Mouse (Mus musculus) small intestine, adult 2 months (tissue): Measurements from ENCODE around the gene Nav2. TPM values are rescaled to one million over a fixed set of nuclear protein-coding genes. Genes with fewer than 3 reads are reported as not detected.

Source experiments
- H3K27ac ChIP-seq: fragments of 200-500 bp; 2 replicates; pipeline ENCODE4 v1.5.1; 2012; ENCODE audit warnings: low read depth, low read length, control low read depth, inconsistent platforms; ENCODE audit not compliant: insufficient read depth
- H3K27me3 ChIP-seq: fragments of 200-500 bp; 2 replicates; pipeline ENCODE4 v1.6.1; 2012; ENCODE audit warnings: mild to moderate bottlenecking, moderate library complexity, low read length, inconsistent platforms; ENCODE audit not compliant: control insufficient read depth, insufficient read depth
- H3K36me3 ChIP-seq: fragments of 200-500 bp; 2 replicates; pipeline ENCODE4 v1.6.1; 2012; ENCODE audit warnings: mild to moderate bottlenecking, low read length, control low read depth, inconsistent platforms; ENCODE audit not compliant: control insufficient read depth, insufficient read depth
- H3K4me1 ChIP-seq: fragments of 200-500 bp; 2 replicates; pipeline ENCODE4 v1.6.1; 2012; ENCODE audit warnings: low read length, inconsistent platforms, mixed read lengths; ENCODE audit not compliant: control insufficient read depth, insufficient read depth, insufficient read length
- H3K4me3 ChIP-seq: fragments of 200-500 bp; 2 replicates; pipeline ENCODE4 v1.5.1; 2012; ENCODE audit warnings: low read depth, mild to moderate bottlenecking, control low read depth, inconsistent platforms, low read length, moderate library complexity
- CTCF ChIP-seq: fragments of 200-500 bp; IDR thresholded peaks from 2 replicates; pipeline ENCODE4 v1.5.1; 2012; ENCODE audit warnings: low read depth, mild to moderate bottlenecking, control low read depth, inconsistent platforms, low read length, moderate library complexity, mixed read lengths; ENCODE audit not compliant: insufficient replicate concordance, insufficient read length; ENCODE audit errors: extremely low read depth
- POLR2A ChIP-seq: fragments of 200-500 bp; IDR thresholded peaks from 2 replicates; pipeline ENCODE4 v1.6.1; 2012; ENCODE audit warnings: low read depth, mild to moderate bottlenecking, control low read depth, inconsistent platforms, low read length, moderate library complexity
- WGBS: fragments of 180-500 bp; shearing (Covaris S2); methylation state at CpG from one replicate; pipeline ENCODE4 v1.1.7; 2018; 5-methylcytosine and 5-hydroxymethylcytosine counted together
- polyA plus RNA-seq: library from polyadenylated mRNA; depleted of rRNA; stranded (reverse); fragments of >200 nt; gene quantifications from 2 replicates; pipeline ENCODE4 v1.2.3, GENCODE M21; 2012

Gene Nav2
- polyA plus RNA-seq, 1 experiment = 8.5 TPM

GRCm38 (mm10) chr7:49159646-49160555 is 251.4 kb downstream of the Nav2 start:
- 85% methylated on average over 18 of the region's 18 CpGs for whole genome bisulfite sequencing
- H3K4me3 ChIP-seq = no peak overlapping the region

GRCm38 (mm10) chr7:49162079-49162478 is 253.6 kb downstream of the Nav2 start:
- TF ChIP-seq CTCF = no peak
- TF ChIP-seq POLR2A = no peak
- Histone ChIP-seq H3K27ac (no peak overlapping the region), H3K4me3 (no peak overlapping the region), H3K36me3 (no peaks in the 10 kb centered on the region), H3K27me3 (no peaks in the 10 kb centered on the region), H3K4me1 (peaks cover 5% of the 10 kb centered on the region; the same call in 1 of the 2 replicates)
- WGBS = 22% methylated on average over 9 of the region's 9 CpGs

More at GRCm38 (mm10) chr7:49159646-49160555, 251.4 kb downstream of the Nav2 start:
- Histone ChIP-seq H3K27me3 (no peaks in the 10 kb centered on the region), H3K27ac (no peak overlapping the region), H3K36me3 (no peaks in the 10 kb centered on the region), H3K4me1 (no peaks in the 10 kb centered on the region)
- TF ChIP-seq POLR2A (no peak), CTCF (no peak)

- no peak for TF ChIP-seq CTCF
- TF ChIP-seq POLR2A = no peak
- no peaks in the 10 kb centered on the region for H3K27me3 ChIP-seq
- H3K36me3 ChIP-seq = no peaks in the 10 kb centered on the region
- H3K4me3 ChIP-seq = no peak overlapping the region
- no peak overlapping the region for H3K27ac ChIP-seq
- H3K4me1 ChIP-seq = peaks cover 5% of the 10 kb centered on the region; the same call in 1 of the 2 replicates
- 87% methylated on average over 11 of the region's 11 CpGs for WGBS
Measured at GRCm38 (mm10) chr7:49163789-49164188, 255.3 kb downstream of the Nav2 start.

GRCm38 (mm10) chr7:49164868-49165267 is 256.4 kb downstream of the Nav2 start:
- 33% methylated on average over 8 of the region's 8 CpGs for WGBS
- H3K4me3 ChIP-seq = no peak overlapping the region
- H3K27me3 ChIP-seq = no peaks in the 10 kb centered on the region
- TF ChIP-seq CTCF = no peak
- no peak for TF ChIP-seq POLR2A
- peaks cover 5% of the 10 kb centered on the region; the same call in 1 of the 2 replicates for H3K4me1 ChIP-seq
- no peaks in the 10 kb centered on the region for H3K36me3 ChIP-seq
- no peak overlapping the region for H3K27ac ChIP-seq

GRCm38 (mm10) chr7:49172926-49173325 is 264.4 kb downstream of the Nav2 start:
- Histone ChIP-seq H3K27ac (no peak overlapping the region), H3K36me3 (no peaks in the 10 kb centered on the region), H3K27me3 (no peaks in the 10 kb centered on the region), H3K4me3 (no peak overlapping the region), H3K4me1 (no peaks in the 10 kb centered on the region)
- no peak for TF ChIP-seq CTCF
- TF ChIP-seq POLR2A = no peak
- WGBS = 61% methylated on average over 3 of the region's 3 CpGs

DNA sequence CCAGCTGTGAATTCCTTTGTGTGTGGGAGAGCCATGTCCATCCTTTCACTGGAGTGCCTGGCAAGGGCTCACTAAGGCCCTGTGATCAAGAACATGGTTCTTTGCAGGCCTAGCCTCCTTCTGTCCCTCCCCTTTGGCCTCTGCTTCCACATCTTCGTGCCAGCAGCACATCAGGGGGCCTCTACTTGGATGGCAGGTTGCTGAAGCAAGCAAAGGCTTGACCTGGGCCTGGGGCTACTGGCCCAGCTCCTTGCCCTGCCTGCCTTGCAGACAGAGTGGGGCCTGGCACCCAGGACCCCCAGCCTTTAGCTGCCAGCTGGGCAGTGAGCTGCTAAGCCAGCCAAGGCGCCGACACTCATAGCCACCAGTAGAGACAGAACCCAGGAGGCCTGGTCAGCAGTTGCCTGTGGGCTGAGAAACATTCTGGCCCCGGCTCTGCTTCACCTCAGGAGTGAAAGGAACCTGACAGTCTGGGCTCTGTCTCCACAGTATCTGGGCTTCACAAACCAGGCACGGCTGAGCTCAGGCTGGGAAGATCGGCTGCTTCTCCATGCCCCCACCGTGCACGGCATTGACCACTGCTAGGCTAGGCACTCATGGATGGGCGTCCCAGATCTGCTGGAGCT is 267.4 kb downstream of the Nav2 start:
- Histone ChIP-seq H3K4me3 (no peak overlapping the region), H3K36me3 (no peaks in the 10 kb centered on the region), H3K4me1 (no peaks in the 10 kb centered on the region), H3K27ac (no peak overlapping the region), H3K27me3 (no peaks in the 10 kb centered on the region)
- WGBS = 88% methylated on average over 9 of the region's 9 CpGs
- no peak for TF ChIP-seq POLR2A
- TF ChIP-seq CTCF = no peak
